Mouse (Mus musculus) skeletal muscle tissue, postnatal 0 days (tissue): Measurements from ENCODE around the gene Ntng2. TPM values are rescaled to one million over a fixed set of nuclear protein-coding genes. Genes with fewer than 3 reads are reported as not detected.

ENCODE experiments used
- polyA plus RNA-seq: library from polyadenylated mRNA; unstranded; fragments of >200 nt; fragmentation: Nextera tagmentation; extraction: Ambion mirVana; gene quantifications from 2 replicates; pipeline ENCODE4 v1.2.1, GENCODE M21; 2015

The Ntng2 gene
- 1.8 and 1.9 TPM in 2 replicates for polyA plus RNA-seq

GRCm38 (mm10) chr2:29252599-29253204 lies at the start of gene Ntng2:
Gene Ntng2, minus strand, starts transcription at chr2:29253005.

Other genes with a start within 250 kb of the Ntng2 start
- gene Cfap77, start 197.9 kb downstream of the Ntng2 start, polyA plus RNA-seq, result 0.17 TPM in 1 of 2 replicates, not detected in the other
- gene Ttf1, start 192.7 kb downstream of the Ntng2 start, polyA plus RNA-seq, result 3.6 and 3.7 TPM in 2 replicates
- 5.8 and 7.2 TPM in 2 replicates for gene Setx, start 128.8 kb downstream of the Ntng2 start, polyA plus RNA-seq
- 27.4 and 30.7 TPM in 2 replicates for gene Med27, start 93.8 kb upstream of the Ntng2 start, polyA plus RNA-seq